Mouse (Mus musculus): Measurements from ENCODE around the gene Mdm2. TPM values are rescaled to one million over a fixed set of nuclear protein-coding genes. Genes with fewer than 3 reads are reported as not detected.

The Mdm2 gene
- polyA plus RNA-seq, 1 experiment = 61.6 TPM

- Histone ChIP-seq H3K4me3 (ENCODE audit: insufficient read depth, low read length) (no peak overlapping the region), H3K4me1 (ENCODE audit: control insufficient read depth, insufficient read depth, low read length) (no peaks in the 10 kb centered on the region), H3K27ac (ENCODE audit: insufficient read depth, low read length) (no peak overlapping the region)
- no peak for TF ChIP-seq POLR2A (IDR thresholded peaks at IDR 0.05; ENCODE audit: extremely low read depth, insufficient read depth, low read length)
- no peak for TF ChIP-seq CTCF (IDR thresholded peaks at IDR 0.05; ENCODE audit: extremely low read depth, insufficient read depth, low read length)
These were observed 22.5 kb upstream of the Mdm2 start for GRCm38 (mm10) chr10:117732962-117733592.

- Histone ChIP-seq H3K4me3 (ENCODE audit: insufficient read depth, low read length) (no peak overlapping the region), H3K4me1 (ENCODE audit: control insufficient read depth, insufficient read depth, low read length) (no peaks in the 10 kb centered on the region), H3K27ac (ENCODE audit: insufficient read depth, low read length) (no peak overlapping the region)
- no peak for TF ChIP-seq POLR2A (IDR thresholded peaks at IDR 0.05; ENCODE audit: extremely low read depth, insufficient read depth, low read length)
- no peak for TF ChIP-seq CTCF (IDR thresholded peaks at IDR 0.05; ENCODE audit: extremely low read depth, insufficient read depth, low read length)
These were observed 21.6 kb upstream of the Mdm2 start for GRCm38 (mm10) chr10:117732184-117732583.

GRCm38 (mm10) chr10:117731244-117732101, 20.9 kb upstream of the Mdm2 start:
- H3K4me3 ChIP-seq (ENCODE audit: insufficient read depth, low read length) = no peak overlapping the region
- no peaks in the 10 kb centered on the region for H3K4me1 ChIP-seq (ENCODE audit: control insufficient read depth, insufficient read depth, low read length)
- TF ChIP-seq CTCF (IDR thresholded peaks at IDR 0.05; ENCODE audit: extremely low read depth, insufficient read depth, low read length) (peak; percentile 68), POLR2A (IDR thresholded peaks at IDR 0.05; ENCODE audit: extremely low read depth, insufficient read depth, low read length) (no peak)
- no peak overlapping the region for H3K27ac ChIP-seq (ENCODE audit: insufficient read depth, low read length)

GRCm38 (mm10) chr10:117730637-117731203, 20.2 kb upstream of the Mdm2 start:
- no peak for TF ChIP-seq POLR2A (IDR thresholded peaks at IDR 0.05; ENCODE audit: extremely low read depth, insufficient read depth, low read length)
- no peak for TF ChIP-seq CTCF (IDR thresholded peaks at IDR 0.05; ENCODE audit: extremely low read depth, insufficient read depth, low read length)
- H3K4me3 ChIP-seq (ENCODE audit: insufficient read depth, low read length) = no peak overlapping the region
- H3K27ac ChIP-seq (ENCODE audit: insufficient read depth, low read length) = no peak overlapping the region
- no peaks in the 10 kb centered on the region for H3K4me1 ChIP-seq (ENCODE audit: control insufficient read depth, insufficient read depth, low read length)

- Histone ChIP-seq H3K4me3 (ENCODE audit: insufficient read depth, low read length) (no peak overlapping the region), H3K4me1 (ENCODE audit: control insufficient read depth, insufficient read depth, low read length) (no peaks in the 10 kb centered on the region), H3K27ac (ENCODE audit: insufficient read depth, low read length) (no peak overlapping the region)
- TF ChIP-seq CTCF (IDR thresholded peaks at IDR 0.05; ENCODE audit: extremely low read depth, insufficient read depth, low read length) (no peak), POLR2A (IDR thresholded peaks at IDR 0.05; ENCODE audit: extremely low read depth, insufficient read depth, low read length) (no peak)
These were observed 19.6 kb upstream of the Mdm2 start for GRCm38 (mm10) chr10:117730140-117730539.

- TF ChIP-seq CTCF (IDR thresholded peaks at IDR 0.05; ENCODE audit: extremely low read depth, insufficient read depth, low read length) (no peak), POLR2A (IDR thresholded peaks at IDR 0.05; ENCODE audit: extremely low read depth, insufficient read depth, low read length) (no peak)
- Histone ChIP-seq H3K4me1 (ENCODE audit: control insufficient read depth, insufficient read depth, low read length) (no peaks in the 10 kb centered on the region), H3K4me3 (ENCODE audit: insufficient read depth, low read length) (no peak overlapping the region), H3K27ac (ENCODE audit: insufficient read depth, low read length) (no peak overlapping the region)
These were observed 18.7 kb upstream of the Mdm2 start for GRCm38 (mm10) chr10:117729139-117729814.

GRCm38 (mm10) chr10:117728574-117728973, 18.0 kb upstream of the Mdm2 start:
- no peak overlapping the region for H3K27ac ChIP-seq (ENCODE audit: insufficient read depth, low read length)
- TF ChIP-seq POLR2A (IDR thresholded peaks at IDR 0.05; ENCODE audit: extremely low read depth, insufficient read depth, low read length) = no peak
- TF ChIP-seq CTCF (IDR thresholded peaks at IDR 0.05; ENCODE audit: extremely low read depth, insufficient read depth, low read length) = no peak
- no peaks in the 10 kb centered on the region for H3K4me1 ChIP-seq (ENCODE audit: control insufficient read depth, insufficient read depth, low read length)
- H3K4me3 ChIP-seq (ENCODE audit: insufficient read depth, low read length) = no peak overlapping the region

- Histone ChIP-seq H3K4me3 (ENCODE audit: insufficient read depth, low read length) (no peak overlapping the region), H3K27ac (ENCODE audit: insufficient read depth, low read length) (no peak overlapping the region), H3K4me1 (ENCODE audit: control insufficient read depth, insufficient read depth, low read length) (no peaks in the 10 kb centered on the region)
- TF ChIP-seq CTCF (IDR thresholded peaks at IDR 0.05; ENCODE audit: extremely low read depth, insufficient read depth, low read length) = no peak
- TF ChIP-seq POLR2A (IDR thresholded peaks at IDR 0.05; ENCODE audit: extremely low read depth, insufficient read depth, low read length) = no peak
These were observed 17.1 kb upstream of the Mdm2 start for GRCm38 (mm10) chr10:117727518-117728110.

- Histone ChIP-seq H3K27ac (ENCODE audit: insufficient read depth, low read length) (no peak overlapping the region), H3K4me3 (ENCODE audit: insufficient read depth, low read length) (no peak overlapping the region), H3K4me1 (ENCODE audit: control insufficient read depth, insufficient read depth, low read length) (no peaks in the 10 kb centered on the region)
- no peak for TF ChIP-seq POLR2A (IDR thresholded peaks at IDR 0.05; ENCODE audit: extremely low read depth, insufficient read depth, low read length)
- no peak for TF ChIP-seq CTCF (IDR thresholded peaks at IDR 0.05; ENCODE audit: extremely low read depth, insufficient read depth, low read length)
These were observed 16.4 kb upstream of the Mdm2 start for GRCm38 (mm10) chr10:117726888-117727385.
